Mouse (Mus musculus): ENCODE measurements around the gene Polr1d. TPM values are rescaled to one million over a fixed set of nuclear protein-coding genes. Genes with fewer than 3 reads are reported as not detected.

Gene Polr1d
- polyA plus RNA-seq, 1 experiment from 2014 or later: 87.3 TPM

DNA sequence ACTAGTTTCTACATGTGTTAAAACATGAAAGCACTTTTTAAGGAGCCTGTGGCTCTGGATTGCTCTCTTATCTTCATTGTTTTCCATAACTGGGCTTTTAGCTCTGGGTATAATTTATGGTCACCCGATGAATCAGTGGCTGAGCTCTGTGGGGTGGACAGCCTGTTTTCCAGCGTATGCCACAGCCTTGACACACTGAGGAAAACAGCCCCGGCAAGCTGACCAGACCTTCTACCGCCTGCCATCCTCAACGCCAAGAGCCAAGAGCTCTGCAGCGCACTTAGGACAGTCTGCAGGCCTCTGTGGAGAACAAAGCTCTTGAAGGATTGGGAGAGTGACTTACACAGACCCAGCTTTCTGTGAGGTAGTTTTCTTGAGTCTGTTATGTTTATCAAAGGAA is 17.4 kb downstream of the Polr1d start:
- ATAC-seq (replicated peaks; ENCODE audit: extremely low read depth, insufficient read depth, low FRiP score): no peak

DNA sequence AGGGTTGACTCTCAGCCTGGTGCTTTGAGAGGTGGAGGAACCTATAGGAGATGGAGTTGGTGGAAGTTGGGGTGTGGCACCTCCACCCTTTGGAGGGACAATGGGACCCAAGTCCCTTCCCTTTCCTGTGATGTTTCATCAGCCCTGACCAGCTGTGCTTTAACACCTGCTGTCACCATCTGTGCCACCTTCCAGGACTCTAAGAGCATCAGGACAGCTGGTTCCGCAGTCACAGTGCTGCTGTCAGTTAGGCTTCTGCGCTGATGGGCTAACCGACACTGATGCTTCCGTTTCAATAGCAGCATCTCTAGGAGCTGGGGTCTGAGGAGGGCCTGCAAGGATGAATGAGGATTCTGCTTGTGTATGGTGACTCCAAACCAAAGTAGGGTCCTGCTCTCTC is 19.7 kb downstream of the Polr1d start:
- H3K27me3 ChIP-seq (ENCODE audit: control insufficient read depth, insufficient read depth, low read length): no peaks in the 10 kb centered on the region
- no peak for ATAC-seq (replicated peaks; ENCODE audit: extremely low read depth, insufficient read depth, low FRiP score)
- peaks cover under 1% of the 10 kb centered on the region; the same call in 1 of the 2 replicates for H3K36me3 ChIP-seq (ENCODE audit: control insufficient read depth, insufficient read depth)
- no peak overlapping the region for H3K4me3 ChIP-seq (ENCODE audit: low read length)
- H3K4me1 ChIP-seq (ENCODE audit: control insufficient read depth, insufficient read depth, low read length): no peaks in the 10 kb centered on the region
- WGBS: 95% methylated on average over 4 of the region's 4 CpGs
- H3K27ac ChIP-seq (ENCODE audit: low read length): no peak overlapping the region
- H3K9ac ChIP-seq (ENCODE audit: low read length): no peak overlapping the region
- no peaks in the 10 kb centered on the region for H3K9me3 ChIP-seq (replicated peaks; ENCODE audit: control insufficient read depth, low read length)
- no peak overlapping the region for H3K4me2 ChIP-seq (ENCODE audit: low read depth, low read length)

More for the DNA sequence above, 17.4 kb downstream of the Polr1d start:
- Histone ChIP-seq H3K27ac (ENCODE audit: low read length) (no peak overlapping the region; the same call in 1 of the 2 replicates), H3K4me2 (ENCODE audit: low read depth, low read length) (no peak overlapping the region), H3K36me3 (ENCODE audit: control insufficient read depth, insufficient read depth) (no peaks in the 10 kb centered on the region), H3K4me1 (ENCODE audit: control insufficient read depth, insufficient read depth, low read length) (peaks cover 7% of the 10 kb centered on the region; the same call in 1 of the 2 replicates), H3K9ac (ENCODE audit: low read length) (no peak overlapping the region), H3K9me3 (replicated peaks; ENCODE audit: control insufficient read depth, low read length) (no peaks in the 10 kb centered on the region), H3K4me3 (ENCODE audit: low read length) (no peak overlapping the region), H3K27me3 (ENCODE audit: control insufficient read depth, insufficient read depth, low read length) (no peaks in the 10 kb centered on the region)
- 80% methylated on average over 6 of the region's 6 CpGs for WGBS

DNA sequence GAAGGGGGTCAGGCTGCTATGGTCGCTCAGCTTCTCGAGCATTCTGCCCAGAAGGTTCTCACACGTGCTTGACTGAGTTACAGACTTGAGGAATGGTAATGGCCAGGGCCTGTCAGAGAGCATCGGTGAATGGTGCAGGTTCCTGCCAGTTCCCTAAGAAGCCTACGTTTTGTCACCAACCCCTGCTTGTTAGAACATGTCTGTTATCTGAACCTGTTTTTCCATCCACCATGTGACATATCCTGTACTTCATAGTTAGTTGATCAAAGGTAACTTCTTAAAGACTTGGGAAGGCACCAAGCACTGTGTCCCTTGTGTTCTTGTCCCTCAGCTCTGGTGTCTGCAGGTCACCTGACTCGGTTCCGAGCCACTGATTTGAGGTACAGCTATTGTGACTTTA is 21.8 kb downstream of the Polr1d start:
- no peak overlapping the region for H3K27ac ChIP-seq (ENCODE audit: low read length)
- WGBS: 80% methylated on average over 7 of the region's 7 CpGs
- H3K4me1 ChIP-seq (ENCODE audit: control insufficient read depth, insufficient read depth, low read length): no peaks in the 10 kb centered on the region
- H3K9me3 ChIP-seq (replicated peaks; ENCODE audit: control insufficient read depth, low read length): no peaks in the 10 kb centered on the region
- ATAC-seq (replicated peaks; ENCODE audit: extremely low read depth, insufficient read depth, low FRiP score): no peak
- no peak overlapping the region for H3K4me2 ChIP-seq (ENCODE audit: low read depth, low read length)
- H3K36me3 ChIP-seq (ENCODE audit: control insufficient read depth, insufficient read depth): peaks cover 7% of the 10 kb centered on the region
- H3K27me3 ChIP-seq (ENCODE audit: control insufficient read depth, insufficient read depth, low read length): no peaks in the 10 kb centered on the region
- no peak overlapping the region for H3K9ac ChIP-seq (ENCODE audit: low read length)
- no peak overlapping the region for H3K4me3 ChIP-seq (ENCODE audit: low read length)

DNA sequence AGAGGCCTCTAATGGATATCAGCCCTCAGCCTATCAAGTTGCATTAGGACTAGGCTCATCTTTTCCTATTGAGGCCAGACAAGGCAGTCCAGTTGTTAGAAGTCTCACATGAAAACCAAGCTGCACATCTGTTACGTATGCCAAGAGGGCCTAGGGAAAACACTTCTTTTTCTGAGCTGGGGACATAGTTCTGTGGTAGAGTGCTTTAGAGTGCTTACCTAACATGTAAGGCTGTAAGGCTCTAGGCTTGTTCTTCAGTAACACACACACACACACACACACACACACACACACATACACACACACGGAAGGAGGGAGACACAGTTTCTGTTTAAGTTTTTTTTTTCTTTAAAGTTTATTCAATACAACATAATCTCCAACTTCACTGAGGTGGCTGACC is 23.3 kb downstream of the Polr1d start:
- no peak for ATAC-seq (replicated peaks; ENCODE audit: extremely low read depth, insufficient read depth, low FRiP score)
- 81% methylated on average over 2 of the region's 2 CpGs for WGBS
- H3K9ac ChIP-seq (ENCODE audit: low read length): no peak overlapping the region
- H3K27me3 ChIP-seq (ENCODE audit: control insufficient read depth, insufficient read depth, low read length): no peaks in the 10 kb centered on the region
- peaks cover 11% of the 10 kb centered on the region for H3K36me3 ChIP-seq (ENCODE audit: control insufficient read depth, insufficient read depth)
- no peak overlapping the region for H3K4me3 ChIP-seq (ENCODE audit: low read length)
- H3K4me1 ChIP-seq (ENCODE audit: control insufficient read depth, insufficient read depth, low read length): no peaks in the 10 kb centered on the region
- no peak overlapping the region for H3K4me2 ChIP-seq (ENCODE audit: low read depth, low read length)
- no peak overlapping the region for H3K27ac ChIP-seq (ENCODE audit: low read length)
- H3K9me3 ChIP-seq (replicated peaks; ENCODE audit: control insufficient read depth, low read length): no peaks in the 10 kb centered on the region

DNA sequence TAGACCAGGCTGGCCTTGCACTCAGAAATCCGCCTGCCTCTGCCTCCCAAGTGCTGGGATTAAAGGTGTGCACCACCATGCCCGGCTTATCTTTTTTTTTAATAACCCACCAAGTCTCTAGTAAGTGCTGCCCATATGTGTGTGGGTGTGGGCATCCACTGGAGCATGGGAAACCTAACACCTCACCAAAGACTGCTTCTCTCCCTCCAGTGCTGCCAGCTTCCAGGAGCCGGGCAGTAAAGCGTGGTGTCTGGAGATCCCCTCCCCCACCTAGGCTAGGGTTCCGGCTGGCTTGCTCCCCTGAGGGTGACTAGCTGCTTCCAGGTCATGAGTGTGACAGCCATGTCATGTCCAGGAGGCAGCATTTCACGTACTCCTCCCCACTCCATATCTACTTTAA is 25.4 kb downstream of the Polr1d start:
- Histone ChIP-seq H3K4me1 (ENCODE audit: control insufficient read depth, insufficient read depth, low read length) (no peaks in the 10 kb centered on the region), H3K4me2 (ENCODE audit: low read depth, low read length) (no peak overlapping the region), H3K9ac (ENCODE audit: low read length) (no peak overlapping the region), H3K27ac (ENCODE audit: low read length) (no peak overlapping the region), H3K27me3 (ENCODE audit: control insufficient read depth, insufficient read depth, low read length) (no peaks in the 10 kb centered on the region), H3K4me3 (ENCODE audit: low read length) (no peak overlapping the region), H3K9me3 (replicated peaks; ENCODE audit: control insufficient read depth, low read length) (no peaks in the 10 kb centered on the region), H3K36me3 (ENCODE audit: control insufficient read depth, insufficient read depth) (peaks cover 23% of the 10 kb centered on the region)
- WGBS: 85% methylated on average over 6 of the region's 6 CpGs
- no peak for ATAC-seq (replicated peaks; ENCODE audit: extremely low read depth, insufficient read depth, low FRiP score)

DNA sequence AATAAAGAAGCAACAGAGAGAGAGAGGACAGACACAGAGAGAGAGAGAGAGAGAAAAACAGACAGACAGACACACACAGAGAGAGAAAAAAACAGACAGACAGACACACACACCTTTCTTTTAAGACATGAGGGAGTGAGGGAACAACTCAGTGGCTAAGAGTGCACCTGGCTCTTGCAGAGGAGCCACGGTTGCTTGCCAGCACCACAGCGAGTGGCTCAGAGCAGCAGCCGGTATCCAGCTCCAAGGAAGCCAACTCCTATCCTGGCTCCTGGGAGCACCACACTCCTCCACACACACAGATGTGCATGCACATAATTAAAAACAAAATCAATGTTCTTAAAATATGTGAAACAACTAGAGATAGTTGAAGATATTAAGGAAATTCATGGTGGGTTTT is 30.4 kb downstream of the Polr1d start:
- Histone ChIP-seq H3K9ac (ENCODE audit: low read length) (no peak overlapping the region), H3K4me1 (ENCODE audit: control insufficient read depth, insufficient read depth, low read length) (no peaks in the 10 kb centered on the region), H3K4me3 (ENCODE audit: low read length) (no peak overlapping the region), H3K9me3 (replicated peaks; ENCODE audit: control insufficient read depth, low read length) (peaks cover 4% of the 10 kb centered on the region; the same call in 1 of the 2 replicates), H3K4me2 (ENCODE audit: low read depth, low read length) (no peak overlapping the region), H3K36me3 (ENCODE audit: control insufficient read depth, insufficient read depth) (peaks cover 38% of the 10 kb centered on the region), H3K27me3 (ENCODE audit: control insufficient read depth, insufficient read depth, low read length) (no peaks in the 10 kb centered on the region), H3K27ac (ENCODE audit: low read length) (no peak overlapping the region)
- ATAC-seq (replicated peaks; ENCODE audit: extremely low read depth, insufficient read depth, low FRiP score): no peak
- WGBS: 94% methylated on average over 3 of the region's 3 CpGs

DNA sequence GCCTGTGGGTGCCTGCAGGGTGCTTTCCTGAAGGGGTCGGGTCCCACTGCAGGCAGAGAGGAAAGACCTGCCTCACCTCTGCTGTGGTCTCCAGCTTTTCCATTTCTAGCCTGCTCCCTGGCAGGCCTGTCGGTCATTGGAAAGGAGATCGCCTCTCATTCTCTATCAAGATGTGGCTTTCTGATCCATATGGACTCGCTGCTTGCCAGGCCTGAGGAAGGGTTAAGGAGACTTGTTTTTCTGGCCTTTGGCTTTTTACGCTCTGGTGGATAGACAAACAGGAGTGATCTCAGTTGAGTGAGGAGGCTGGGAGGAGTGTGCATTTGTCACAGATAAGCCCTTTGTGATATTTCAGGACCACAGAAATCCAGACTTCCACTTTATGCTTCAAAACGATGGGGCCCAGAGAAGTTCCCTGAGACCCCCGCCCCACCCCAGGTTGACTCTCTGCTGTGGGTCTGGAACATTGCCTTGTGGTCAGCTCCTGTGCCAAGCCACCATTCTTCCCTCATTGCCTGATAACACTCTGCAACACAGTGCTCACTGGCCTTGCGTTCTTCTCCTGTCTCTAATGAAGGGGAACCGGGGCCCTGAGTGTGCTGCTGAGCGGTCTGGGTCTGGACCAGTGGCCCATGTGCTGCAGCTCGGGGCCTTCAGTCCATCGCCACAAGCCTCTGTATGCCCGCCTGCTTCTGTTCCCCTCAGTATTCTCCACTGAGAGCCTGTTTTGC is 32.2 kb downstream of the Polr1d start:
- peaks cover 4% of the 10 kb centered on the region; the same call in 1 of the 2 replicates for H3K9me3 ChIP-seq (replicated peaks; ENCODE audit: control insufficient read depth, low read length)
- H3K4me3 ChIP-seq (ENCODE audit: low read length): no peak overlapping the region
- H3K9ac ChIP-seq (ENCODE audit: low read length): no peak overlapping the region
- 84% methylated on average over 13 of the region's 13 CpGs for WGBS
- peaks cover 37% of the 10 kb centered on the region for H3K36me3 ChIP-seq (ENCODE audit: control insufficient read depth, insufficient read depth)
- ATAC-seq (replicated peaks; ENCODE audit: extremely low read depth, insufficient read depth, low FRiP score): no peak
- no peaks in the 10 kb centered on the region for H3K4me1 ChIP-seq (ENCODE audit: control insufficient read depth, insufficient read depth, low read length)
- H3K4me2 ChIP-seq (ENCODE audit: low read depth, low read length): no peak overlapping the region
- no peaks in the 10 kb centered on the region for H3K27me3 ChIP-seq (ENCODE audit: control insufficient read depth, insufficient read depth, low read length)
- no peak overlapping the region for H3K27ac ChIP-seq (ENCODE audit: low read length)

DNA sequence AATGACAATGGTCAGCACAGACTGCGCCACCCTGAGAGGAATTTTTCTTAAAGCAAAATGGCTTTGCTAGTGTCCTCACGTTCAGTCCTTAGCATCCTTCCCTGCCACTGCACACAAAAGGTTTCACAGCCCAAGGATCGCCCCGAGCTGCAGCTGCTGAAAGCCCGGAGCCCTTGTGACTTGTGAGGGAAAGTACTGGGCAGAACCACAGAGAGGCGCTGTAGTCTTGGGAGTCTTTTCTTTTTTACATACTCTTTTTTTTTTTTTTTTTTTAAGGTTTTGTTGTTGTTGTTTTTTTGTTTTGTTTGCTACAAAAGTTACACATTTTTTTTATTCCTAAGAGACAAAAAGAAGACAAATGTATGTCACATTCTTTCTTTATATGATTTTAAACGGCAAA is 37.9 kb downstream of the Polr1d start:
- peaks cover 17% of the 10 kb centered on the region for H3K36me3 ChIP-seq (ENCODE audit: control insufficient read depth, insufficient read depth)
- WGBS: 82% methylated on average over 7 of the region's 7 CpGs
- ATAC-seq (replicated peaks; ENCODE audit: extremely low read depth, insufficient read depth, low FRiP score): no peak

DNA sequence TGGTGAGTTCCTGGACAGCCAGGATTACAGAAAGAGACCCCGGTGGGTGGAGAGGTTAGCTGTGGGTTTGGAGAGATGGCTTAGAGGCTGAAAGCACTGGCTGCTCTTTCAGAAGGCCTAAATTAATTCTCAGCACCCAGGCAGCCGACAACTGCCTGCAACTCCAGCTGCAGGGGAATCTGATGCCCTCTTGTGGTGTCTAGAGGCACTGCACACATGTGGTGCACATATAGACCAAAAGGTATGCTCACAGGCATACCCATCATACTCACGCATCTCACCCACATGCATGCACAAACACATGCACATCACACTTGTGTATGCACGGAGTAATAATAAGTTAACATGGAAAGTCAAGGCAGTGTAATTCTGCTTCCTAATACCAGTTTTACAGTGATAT is 38.8 kb downstream of the Polr1d start:
- no peak overlapping the region for H3K27ac ChIP-seq (ENCODE audit: low read length)
- 91% methylated on average over 4 of the region's 4 CpGs for WGBS
- H3K9ac ChIP-seq (ENCODE audit: low read length): no peak overlapping the region
- no peaks in the 10 kb centered on the region for H3K4me1 ChIP-seq (ENCODE audit: control insufficient read depth, insufficient read depth, low read length)
- no peaks in the 10 kb centered on the region for H3K27me3 ChIP-seq (ENCODE audit: control insufficient read depth, insufficient read depth, low read length)
- H3K9me3 ChIP-seq (replicated peaks; ENCODE audit: control insufficient read depth, low read length): peaks cover 10% of the 10 kb centered on the region; the same call in 1 of the 2 replicates
- H3K36me3 ChIP-seq (ENCODE audit: control insufficient read depth, insufficient read depth): peaks cover 14% of the 10 kb centered on the region
- ATAC-seq (replicated peaks; ENCODE audit: extremely low read depth, insufficient read depth, low FRiP score): no peak
- H3K4me3 ChIP-seq (ENCODE audit: low read length): no peak overlapping the region
- H3K4me2 ChIP-seq (ENCODE audit: low read depth, low read length): no peak overlapping the region

More for the DNA sequence above, 37.9 kb downstream of the Polr1d start:
- Histone ChIP-seq H3K27me3 (ENCODE audit: control insufficient read depth, insufficient read depth, low read length) (no peaks in the 10 kb centered on the region), H3K27ac (ENCODE audit: low read length) (no peak overlapping the region), H3K9me3 (replicated peaks; ENCODE audit: control insufficient read depth, low read length) (peaks cover 10% of the 10 kb centered on the region; the same call in 1 of the 2 replicates), H3K4me3 (ENCODE audit: low read length) (no peak overlapping the region), H3K4me2 (ENCODE audit: low read depth, low read length) (no peak overlapping the region), H3K9ac (ENCODE audit: low read length) (no peak overlapping the region), H3K4me1 (ENCODE audit: control insufficient read depth, insufficient read depth, low read length) (no peaks in the 10 kb centered on the region)
